Mouse (Mus musculus): ENCODE data around the gene Adamts12.

GRCm38 (mm10) chr15:11364795-11365194 is 300.2 kb downstream of the Adamts12 start:
- TF ChIP-seq CTCF (IDR thresholded peaks at IDR 0.05; ENCODE audit: borderline replicate concordance, extremely low read depth, insufficient read depth, insufficient read length) (no peak), POLR2A (IDR thresholded peaks at IDR 0.05; ENCODE audit: borderline replicate concordance, extremely low read depth, insufficient read depth, insufficient read length, poor library complexity, severe bottlenecking) (no peak)

All from brain, embryonic 14.5 days (tissue).